Mouse (Mus musculus): ENCODE results near the gene Phf5a.

DNA sequence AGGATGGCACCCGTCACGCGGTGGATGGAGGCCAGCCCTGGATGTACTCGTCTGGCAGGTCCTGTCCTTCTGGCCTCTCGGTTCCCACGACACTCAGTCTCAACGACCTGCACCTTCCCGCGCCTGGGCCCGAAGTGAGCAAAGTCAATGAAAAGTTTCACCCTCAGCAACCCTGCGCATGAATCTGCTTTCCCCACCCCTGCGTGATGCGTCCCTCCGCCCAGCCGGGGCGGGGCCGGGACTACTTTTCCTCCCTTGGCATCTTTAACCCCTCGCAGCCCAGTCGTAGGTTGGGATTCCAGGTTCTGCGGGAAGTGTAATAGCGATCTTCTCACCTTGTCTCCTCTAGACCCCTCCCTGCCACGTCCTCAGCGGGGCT is 13.6 kb downstream of the Phf5a start:
- TF ChIP-seq CTCF (IDR thresholded peaks at IDR 0.05; ENCODE audit: borderline replicate concordance, insufficient read depth, low read depth, low read length): no peak
- peak; percentile 99 for TF ChIP-seq POLR2A (IDR thresholded peaks at IDR 0.05; ENCODE audit: borderline replicate concordance, insufficient read depth, low read length)

All from cerebellum, adult 2 months (tissue).